Mouse (Mus musculus): Measurements from ENCODE around the gene Sh3bp2.
"Not testable (repeated sequence)": the region's sequence is repeated elsewhere in the genome, so short reads cannot be mapped to it uniquely, and the experiment has no call there.

GRCm38 (mm10) chr5:34572568-34572967, 46.9 kb downstream of the Sh3bp2 start:
- not testable (repeated sequence) for TF ChIP-seq CTCF (IDR thresholded peaks at IDR 0.05); POLR2A (IDR thresholded peaks at IDR 0.05; ENCODE audit: insufficient read depth, low read depth, low read length); EP300 (IDR thresholded peaks at IDR 0.05; ENCODE audit: insufficient read depth, low read depth, low read length)
